Mouse (Mus musculus) ES-E14 (cell line): ENCODE measurements around the gene Gm47959. TPM values are rescaled to one million over a fixed set of nuclear protein-coding genes. Genes with fewer than 3 reads are reported as not detected.

Experiments
- DNase-seq: peaks from one replicate; pipeline ENCODE4 v3.0.0-alpha.2; 2013; ENCODE audit warnings: low read depth, low spot score
- H3K27ac ChIP-seq: 2 replicates; pipeline ENCODE4 v1.5.1; 2012; ENCODE audit warnings: low read depth, mild to moderate bottlenecking, low read length, moderate library complexity, mixed read lengths; ENCODE audit not compliant: poor library complexity, insufficient read depth, severe bottlenecking
- H3K36me3 ChIP-seq: 2 replicates; pipeline ENCODE4 v1.6.1; 2012; ENCODE audit warnings: mild to moderate bottlenecking, low read length, moderate library complexity, mixed read lengths; ENCODE audit not compliant: control insufficient read depth, poor library complexity, insufficient read depth, severe bottlenecking
- H3K4me1 ChIP-seq, 2 experiments: fragments of 150-350 bp in 1 of 2; sonication (generic) in 1 of 2; 2 replicates each; pipeline ENCODE4 v1.6.1; 2012; ENCODE audit warnings: low read length in 2 of 2, mild to moderate bottlenecking in 1 of 2, mixed read lengths in 1 of 2; ENCODE audit not compliant: control insufficient read depth in 2 of 2, insufficient read depth in 2 of 2, poor library complexity in 1 of 2
- H3K4me3 ChIP-seq, 2 experiments: fragments of 150-350 bp in 1 of 2; sonication (generic) in 1 of 2; 2 replicates each; pipeline ENCODE4 v1.5.1; 2012; ENCODE audit warnings: low read length in 2 of 2, low read depth in 1 of 2, mild to moderate bottlenecking in 1 of 2, mixed read lengths in 1 of 2; ENCODE audit not compliant: insufficient read depth in 1 of 2, poor library complexity in 1 of 2, severe bottlenecking in 1 of 2
- H3K9ac ChIP-seq: 2 replicates; pipeline ENCODE4 v1.6.1; 2012; ENCODE audit warnings: low read depth, mild to moderate bottlenecking, low read length, mixed read lengths; ENCODE audit not compliant: poor library complexity, insufficient read depth, severe bottlenecking
- H3K9me3 ChIP-seq: fragments of 150-350 bp; sonication (generic); 2 replicates; pipeline ENCODE4 v1.6.1; 2012; ENCODE audit warnings: low read depth, mild to moderate bottlenecking, low read length; ENCODE audit not compliant: control insufficient read depth, insufficient read depth
- CHD2 ChIP-seq: IDR thresholded peaks from 2 replicates; pipeline ENCODE4 v1.6.1; 2014; ENCODE audit warnings: mild to moderate bottlenecking, low read depth, low read length, inconsistent platforms
- HCFC1 ChIP-seq: IDR thresholded peaks from 2 replicates; pipeline ENCODE4 v1.6.1; 2012; ENCODE audit warnings: low read length, inconsistent platforms, borderline replicate concordance; ENCODE audit not compliant: insufficient read depth
- MAFK ChIP-seq: IDR thresholded peaks from 2 replicates; pipeline ENCODE4 v1.6.1; 2014; ENCODE audit warnings: mild to moderate bottlenecking, low read depth, low read length, inconsistent platforms; ENCODE audit not compliant: insufficient read depth
- ZC3H11A ChIP-seq: IDR thresholded peaks from 2 replicates; pipeline ENCODE4 v1.6.1; 2012; ENCODE audit warnings: low read depth, mild to moderate bottlenecking, inconsistent platforms, low read length, borderline replicate concordance
- ZNF384 ChIP-seq: IDR thresholded peaks from 2 replicates; pipeline ENCODE4 v1.6.1; 2012; ENCODE audit warnings: low read depth, low read length, inconsistent platforms
- in situ Hi-C, 2 experiments: fragments of 600-800 bp; cut with MboI; formaldehyde crosslinking; loops; one replicate each; pipeline ENCODE4 v1.15.1; 2025; ENCODE audit warnings: low sequenced_read_pairs in 2 of 2, inconsistent platforms in 1 of 2; ENCODE audit not compliant: unreplicated experiment in 2 of 2
- total RNA-seq: library from RNA; depleted of rRNA; stranded (reverse); fragments of 300-350 nt; gene quantifications from 2 replicates; pipeline ENCODE4 v1.2.3, GENCODE M21; 2012

The Gm47959 gene
- total RNA-seq, 1 experiment: not detected

GRCm38 (mm10) chr1:83036892-83037667, 36.7 kb downstream of the Gm47959 start:
- DNase-seq: no peak
- Histone ChIP-seq H3K4me3 (0 out of 4 replicates have a peak overlapping the region, but pooled peaks of 1 of the 2 experiments have one; percentile 4), H3K9me3 (no peaks in the 10 kb centered on the region), H3K36me3 (no peaks in the 10 kb centered on the region), H3K4me1 (peaks cover 2 to 3% of the 10 kb centered on the region in 2 experiments; a peak in 3 of 4 replicates), H3K27ac (no peak overlapping the region), H3K9ac (no peak overlapping the region)
- in situ Hi-C loops: no loop called here
- peak; percentile 74; the same call in 1 of the 2 replicates for TF ChIP-seq ZNF384
- TF ChIP-seq ZC3H11A: no peak
- no peak for TF ChIP-seq CHD2

GRCm38 (mm10) chr1:83038109-83038672, 37.8 kb downstream of the Gm47959 start, which contains the start of gene Slc19a3:
Gene Slc19a3, minus strand, starts transcription at chr1:83038448.
- TF ChIP-seq MAFK: no peak
- TF ChIP-seq ZNF384: no peak
- no peak for TF ChIP-seq HCFC1
- DNase-seq: peak; percentile 45
- Histone ChIP-seq H3K9me3 (no peaks in the 10 kb centered on the region), H3K4me3 (peak within 1 kb of the TSS; percentile 44 to 55), H3K36me3 (no peaks in the 10 kb centered on the region), H3K27ac (no peak within 1 kb of the TSS), H3K4me1 (peaks cover 2 to 3% of the 10 kb centered on the region in 2 experiments; a peak in 3 of 4 replicates), H3K9ac (0 out of 2 replicates have a peak within 1 kb of the TSS, but pooled peaks have one; percentile 15)
- in situ Hi-C loops: no loop called here

GRCm38 (mm10) chr1:83039080-83039479, 38.7 kb downstream of the Gm47959 start:
- no peak overlapping the region for H3K9ac ChIP-seq
- no peaks in the 10 kb centered on the region for H3K36me3 ChIP-seq
- H3K9me3 ChIP-seq: no peaks in the 10 kb centered on the region
- H3K4me1 ChIP-seq: peaks cover 2 to 3% of the 10 kb centered on the region in 2 experiments; a peak in 3 of 4 replicates
- in situ Hi-C loops: no loop called here
- no peak overlapping the region for H3K27ac ChIP-seq
- no peak overlapping the region for H3K4me3 ChIP-seq
- DNase-seq: no peak
- TF ChIP-seq ZC3H11A: no peak
- TF ChIP-seq CHD2: no peak
- no peak for TF ChIP-seq HCFC1
- TF ChIP-seq ZNF384: no peak
- TF ChIP-seq MAFK: no peak

GRCm38 (mm10) chr1:83042380-83042779, 42.0 kb downstream of the Gm47959 start, which contains the start of gene Krtap28-10:
Gene Krtap28-10, minus strand, starts transcription at chr1:83042480.
- Histone ChIP-seq H3K27ac (no peak within 1 kb of the TSS; the same call in 1 of the 2 replicates), H3K9me3 (no peaks in the 10 kb centered on the region), H3K9ac (no peak within 1 kb of the TSS), H3K4me3 (no peak within 1 kb of the TSS), H3K36me3 (no peaks in the 10 kb centered on the region), H3K4me1 (peaks cover 2% of the 10 kb centered on the region in 2 experiments; a peak in 3 of 4 replicates)
- no peak for DNase-seq
- in situ Hi-C loops: no loop called here
- TF ChIP-seq CHD2: no peak
- TF ChIP-seq HCFC1: no peak
- TF ChIP-seq ZNF384: no peak
- no peak for TF ChIP-seq ZC3H11A
- TF ChIP-seq MAFK: no peak
